Mouse (Mus musculus) Patski (cell line): ENCODE results near the gene Cd5. TPM values are rescaled to one million over a fixed set of nuclear protein-coding genes. Genes with fewer than 3 reads are reported as not detected.

Experiments
- ATAC-seq: fragments of 100-300 bp; one replicate; pipeline ENCODE4 v1.8.0; 2021
- CTCF ChIA-PET: fragments of 350-600 bp; sonication (Branson Sonifier 250); formaldehyde crosslinking; loops from one replicate; lab custom pipeline; 2022; ENCODE audit warnings: inconsistent platforms; lab: Charles Lee
- POLR2A ChIA-PET: fragments of 350-600 bp; sonication (Branson Sonifier 250); formaldehyde crosslinking; loops from one replicate; lab custom pipeline; 2022; ENCODE audit warnings: antibody characterized with exemption, inconsistent platforms; lab: Charles Lee
- DNase-seq: peaks from one replicate; pipeline ENCODE4 v3.0.0-alpha.2; 2011; ENCODE audit warnings: low read depth, low spot score
- H3K27me3 ChIP-seq: fragments of 371-371 bp; one replicate; pipeline ENCODE4 v1.5.1; 2021
- CTCF ChIP-seq: fragments of 100-300 bp; IDR thresholded peaks from one replicate; pipeline ENCODE4 v1.5.1; 2021
- in situ Hi-C: fragments of 300-500 bp; cut with MboI; formaldehyde crosslinking; loops from 3 replicates; pipeline ENCODE4 v1.11.1; 2018; ENCODE audit warnings: low pct_unique_long_range_greater_than_20kb, mixed read lengths
- polyA plus RNA-seq: library from polyadenylated mRNA; unstranded; gene quantifications from one replicate; pipeline ENCODE4 v1.2.3, GENCODE M21; 2021

The Cd5 gene
- polyA plus RNA-seq, 1 experiment from 2014 or later: not detected

- DNase-seq (no peak), ATAC-seq (no peak)
- POLR2A ChIA-PET: interaction anchor here (0.9 kb wide), 1 partner anchor 10 kb away, joined by 4 read pairs; no protein-coding TSS in a partner anchor
- in situ Hi-C loops: no loop called here
- CTCF ChIA-PET: interaction anchor here (5.2 kb wide), 1 partner anchor 10 kb away, joined by 26 read pairs; no protein-coding TSS in a partner anchor
- no peaks in the 10 kb centered on the region for H3K27me3 ChIP-seq
- TF ChIP-seq CTCF: no peak
Observed at GRCm38 (mm10) chr19:10698131-10698991, 40.4 kb downstream of the Cd5 start.

GRCm38 (mm10) chr19:10695801-10696200, 43.0 kb downstream of the Cd5 start:
- H3K27me3 ChIP-seq: no peaks in the 10 kb centered on the region
- ATAC-seq (no peak), DNase-seq (no peak)
- ChIA-PET POLR2A (no interaction called here), CTCF (interaction anchor here (1.3 to 5.2 kb wide), 2 partner anchors 9 to 13 kb away, joined by 7 to 26 read pairs; no protein-coding TSS in a partner anchor)
- in situ Hi-C loops: no loop called here
- TF ChIP-seq CTCF: no peak

GRCm38 (mm10) chr19:10693926-10694682, 44.7 kb downstream of the Cd5 start:
- POLR2A ChIA-PET: no interaction called here
- no peaks in the 10 kb centered on the region for H3K27me3 ChIP-seq
- TF ChIP-seq CTCF: no peak
- CTCF ChIA-PET: interaction anchor here (1.0 to 5.2 kb wide), 2 partner anchors 11 to 14 kb away, joined by 3 to 26 read pairs; no protein-coding TSS in a partner anchor
- no peak for ATAC-seq
- in situ Hi-C loops: no loop called here
- DNase-seq: no peak

- no peak for ATAC-seq
Observed at GRCm38 (mm10) chr19:10692361-10692760, 46.4 kb downstream of the Cd5 start.

GRCm38 (mm10) chr19:10691660-10692059, 47.1 kb downstream of the Cd5 start:
- TF ChIP-seq CTCF: no peak
- DNase-seq: no peak
- in situ Hi-C loops: no loop called here
- no peaks in the 10 kb centered on the region for H3K27me3 ChIP-seq
- ATAC-seq: no peak
- CTCF ChIA-PET: interaction anchor here (0.9 to 3.3 kb wide), 4 partner anchors 9 to 19 kb away, joined by 3 to 27 read pairs (median 10); partner anchors contain the start of gene Pga5
- POLR2A ChIA-PET: interaction anchor here (1.4 to 1.6 kb wide), 2 partner anchors 9 to 15 kb away, joined by 4 to 5 read pairs; no protein-coding TSS in a partner anchor

More at GRCm38 (mm10) chr19:10692361-10692760, 46.4 kb downstream of the Cd5 start:
- POLR2A ChIA-PET: interaction anchor here (1.4 to 1.6 kb wide), 2 partner anchors 8 to 14 kb away, joined by 4 to 5 read pairs; no protein-coding TSS in a partner anchor
- DNase-seq: no peak
- CTCF ChIA-PET: interaction anchor here (1.8 to 3.3 kb wide), 3 partner anchors 14 to 18 kb away, joined by 4 to 27 read pairs (median 16); partner anchors contain the start of gene Pga5
- in situ Hi-C loops: no loop called here
- TF ChIP-seq CTCF: no peak
- no peaks in the 10 kb centered on the region for H3K27me3 ChIP-seq

- ChIA-PET POLR2A (interaction anchor here (1.4 to 1.6 kb wide), 3 partner anchors 9 to 17 kb away, joined by 4 to 6 read pairs (median 5); no protein-coding TSS in a partner anchor), CTCF (interaction anchor here (0.9 to 3.3 kb wide), 4 partner anchors 8 to 19 kb away, joined by 3 to 27 read pairs (median 10); partner anchors contain the start of gene Pga5)
- no peak for DNase-seq
- no peak for ATAC-seq
- no peak for TF ChIP-seq CTCF
- in situ Hi-C loops: no loop called here
- no peaks in the 10 kb centered on the region for H3K27me3 ChIP-seq
Observed at GRCm38 (mm10) chr19:10691121-10691520, 47.7 kb downstream of the Cd5 start.

GRCm38 (mm10) chr19:10690336-10690735, 48.5 kb downstream of the Cd5 start:
- peak; percentile 51 for ATAC-seq
- peak; percentile 96 for DNase-seq
- POLR2A ChIA-PET: interaction anchor here (1.5 kb wide), 1 partner anchor 18 kb away, joined by 6 read pairs; no protein-coding TSS in a partner anchor
- TF ChIP-seq CTCF: no peak
- no peaks in the 10 kb centered on the region for H3K27me3 ChIP-seq
- CTCF ChIA-PET: interaction anchor here (3.0 to 3.3 kb wide), 2 partner anchors 17 to 20 kb away, joined by 16 to 27 read pairs; no protein-coding TSS in a partner anchor
- in situ Hi-C loops: no loop called here

GRCm38 (mm10) chr19:10689470-10690166, 49.2 kb downstream of the Cd5 start:
- in situ Hi-C loops: no loop called here
- POLR2A ChIA-PET: interaction anchor here (1.5 kb wide), 2 partner anchors 16 to 18 kb away, joined by 3 to 6 read pairs; no protein-coding TSS in a partner anchor
- CTCF ChIA-PET: interaction anchor here (3.0 to 3.3 kb wide), 2 partner anchors 17 to 21 kb away, joined by 16 to 27 read pairs; no protein-coding TSS in a partner anchor
- no peak for DNase-seq
- no peak for ATAC-seq
- H3K27me3 ChIP-seq: no peaks in the 10 kb centered on the region
- no peak for TF ChIP-seq CTCF
